Mouse (Mus musculus): ENCODE data around the gene Olfr248. TPM values are rescaled to one million over a fixed set of nuclear protein-coding genes. Genes with fewer than 3 reads are reported as not detected.

The Olfr248 gene
- not detected for polyA plus RNA-seq (2017; shearing (Covaris generic))

GRCm38 (mm10) chr1:174390746-174391145 lies at the start of gene Olfr248:
TSS of gene Olfr248 (plus strand) at chr1:174391046.

GRCm38 (mm10) chr1:174364882-174365451 lies 25.9 kb upstream of the Olfr248 start, which contains the start of gene Olfr417:
TSS of gene Olfr417 (plus strand) at chr1:174365122.

GRCm38 (mm10) chr1:174423764-174424163 lies 32.9 kb downstream of the Olfr248 start, which contains the start of gene Olfr414:
TSS of gene Olfr414 (plus strand) at chr1:174424064.

Other genes with a start within 250 kb of the Olfr248 start
- 0.24 TPM for gene Olfr420, start 235.4 kb upstream of the Olfr248 start, polyA plus RNA-seq (2017; shearing (Covaris generic))
- gene Spta1, start 218.3 kb upstream of the Olfr248 start, polyA plus RNA-seq (2017; shearing (Covaris generic)) = 0.05 TPM
- not detected for gene Olfr419, start 139.0 kb upstream of the Olfr248 start, polyA plus RNA-seq (2017; shearing (Covaris generic))
- not detected for gene Mptx1, start 60.5 kb upstream of the Olfr248 start, polyA plus RNA-seq (2017; shearing (Covaris generic))
- gene Olfr417, start 25.9 kb upstream of the Olfr248 start, polyA plus RNA-seq (2017; shearing (Covaris generic)) = not detected
- not detected for gene Olfr414, start 33.0 kb downstream of the Olfr248 start, polyA plus RNA-seq (2017; shearing (Covaris generic))
- not detected for gene Olfr220, start 51.0 kb downstream of the Olfr248 start, polyA plus RNA-seq (2017; shearing (Covaris generic))
- not detected for gene Fmn2, start 110.8 kb downstream of the Olfr248 start, polyA plus RNA-seq (2017; shearing (Covaris generic))